Mouse (Mus musculus) heart, postnatal 0 days (tissue): Measurements from ENCODE around the gene Sbno1.

Experiments
- CTCF ChIP-seq: IDR thresholded peaks from 2 replicates; pipeline ENCODE4 v1.5.1; 2016; ENCODE audit warnings: antibody characterized with exemption, control low read depth, low read depth
- EP300 ChIP-seq: IDR thresholded peaks from 2 replicates; pipeline ENCODE4 v1.6.1; 2016; ENCODE audit warnings: antibody characterized with exemption, low read depth

DNA sequence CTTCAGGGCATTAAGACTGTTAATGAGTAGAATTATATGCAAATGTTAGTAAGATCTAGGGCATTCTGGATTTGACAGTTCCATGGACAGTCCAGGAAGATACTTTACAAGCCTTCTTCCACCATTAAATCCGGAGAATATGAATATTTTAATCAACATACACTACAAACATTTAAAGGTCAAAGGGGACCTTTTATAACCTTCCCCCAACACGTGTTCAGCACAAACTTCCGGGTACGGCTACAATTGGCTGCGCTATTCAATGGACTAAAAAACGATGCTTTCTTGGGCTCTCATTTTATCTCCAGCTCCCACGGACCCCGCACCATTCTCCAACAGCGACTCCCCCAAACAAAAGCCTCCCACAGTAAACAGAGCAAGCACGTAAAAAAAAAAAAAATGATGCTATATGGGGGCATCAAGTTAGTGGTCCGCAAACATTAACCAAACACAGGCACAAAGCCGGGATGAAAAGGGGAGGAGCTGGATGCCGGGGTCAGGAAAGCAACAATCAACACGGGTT, 1.5 kb downstream of the Sbno1 start:
- TF ChIP-seq CTCF: no peak
- TF ChIP-seq EP300: no peak
